Mouse (Mus musculus) olfactory bulb, adult 2 months (tissue): Measurements from ENCODE around the gene Cnep1r1.

Source experiments
- CTCF ChIP-seq: fragments of 200-500 bp; IDR thresholded peaks from 2 replicates; pipeline ENCODE4 v1.5.1; 2012; ENCODE audit warnings: low read depth, mild to moderate bottlenecking, low read length, moderate library complexity; ENCODE audit not compliant: insufficient read depth
- POLR2A ChIP-seq: fragments of 200-500 bp; IDR thresholded peaks from 2 replicates; pipeline ENCODE4 v1.6.1; 2012; ENCODE audit warnings: mild to moderate bottlenecking, low read depth, low read length, moderate library complexity; ENCODE audit not compliant: insufficient read depth

- TF ChIP-seq POLR2A (no peak), CTCF (no peak)
Observed at GRCm38 (mm10) chr8:88139256-88139655, 20.7 kb downstream of the Cnep1r1 start.
